Mouse (Mus musculus) 3T3-L1 (cell line): Measurements from ENCODE around the gene Isy1.
"Not testable (repeated sequence)": the region's sequence is repeated elsewhere in the genome, so short reads cannot be mapped to it uniquely, and the experiment has no call there.

Source experiments
- DNase-seq: peaks from one replicate; pipeline ENCODE4 v3.0.0-alpha.2; 2015; ENCODE audit warnings: low read depth, low spot score

Gene Isy1

GRCm38 (mm10) chr6:87778294-87779173, 60.1 kb downstream of the Isy1 start:
- no peak for DNase-seq

- DNase-seq = no peak
Measured at GRCm38 (mm10) chr6:87777842-87778241, 60.8 kb downstream of the Isy1 start, which contains the start of gene Gp9. Gp9 (plus strand) TSS chr6:87778072.

GRCm38 (mm10) chr6:87776663-87777062, 61.9 kb downstream of the Isy1 start:
- DNase-seq = no peak

- DNase-seq = no peak
Measured at GRCm38 (mm10) chr6:87775588-87776245, 62.9 kb downstream of the Isy1 start.

- DNase-seq = no peak
Measured at GRCm38 (mm10) chr6:87774909-87775308, 63.7 kb downstream of the Isy1 start.

- DNase-seq = peak; percentile 59
Measured at GRCm38 (mm10) chr6:87774466-87774865, 64.1 kb downstream of the Isy1 start.

- DNase-seq = peak; percentile 73
Measured at GRCm38 (mm10) chr6:87770626-87771025, 68.0 kb downstream of the Isy1 start.

GRCm38 (mm10) chr6:87764296-87764695, 74.3 kb downstream of the Isy1 start:
- not testable (repeated sequence) for DNase-seq
